Mouse (Mus musculus) neural tube, embryonic 11.5 days (tissue): ENCODE measurements around the gene Gm10670. TPM values are rescaled to one million over a fixed set of nuclear protein-coding genes. Genes with fewer than 3 reads are reported as not detected.
"Not testable (repeated sequence)": the region's sequence is repeated elsewhere in the genome, so short reads cannot be mapped to it uniquely, and the experiment has no call there.

Experiments used
- ATAC-seq: fragments of 200-750 bp; cut with Nextera tagmentation; 2 replicates; pipeline ENCODE4 v1.8.0; 2017; ENCODE audit warnings: moderate number of reproducible peaks, mild to moderate bottlenecking, moderate TSS enrichment, moderate library complexity; ENCODE audit not compliant: insufficient read depth, low FRiP score, low TSS enrichment
- DNase-seq: peaks from one replicate; pipeline ENCODE4 v3.0.0-alpha.2; 2015; ENCODE audit warnings: low spot score
- H3K27ac ChIP-seq: fragments of 300-500 bp; sonication (generic); 2 replicates; pipeline ENCODE4 v1.5.1; 2014; ENCODE audit warnings: low read depth, mild to moderate bottlenecking, low read length
- H3K27me3 ChIP-seq: fragments of 300-500 bp; sonication (generic); 2 replicates; pipeline ENCODE4 v1.6.1; 2014; ENCODE audit warnings: mild to moderate bottlenecking, low read length, mixed read lengths; ENCODE audit not compliant: control insufficient read depth, insufficient read depth
- H3K36me3 ChIP-seq: fragments of 300-500 bp; sonication (generic); 2 replicates; pipeline ENCODE4 v1.6.1; 2014; ENCODE audit warnings: mild to moderate bottlenecking, low read length, moderate library complexity, mixed read lengths; ENCODE audit not compliant: control insufficient read depth, insufficient read depth
- H3K4me1 ChIP-seq: fragments of 300-500 bp; sonication (generic); 2 replicates; pipeline ENCODE4 v1.6.1; 2014; ENCODE audit warnings: low read length, mixed read lengths; ENCODE audit not compliant: control insufficient read depth, insufficient read depth
- H3K4me2 ChIP-seq: fragments of 300-500 bp; sonication (generic); 2 replicates; pipeline ENCODE4 v1.6.1; 2014; ENCODE audit warnings: low read depth, mild to moderate bottlenecking, moderate library complexity
- H3K4me3 ChIP-seq: fragments of 300-500 bp; sonication (generic); 2 replicates; pipeline ENCODE4 v1.5.1; 2014; ENCODE audit warnings: low read depth, low read length
- H3K9ac ChIP-seq: fragments of 300-500 bp; sonication (generic); 2 replicates; pipeline ENCODE4 v1.6.1; 2014; ENCODE audit warnings: mild to moderate bottlenecking, low read length
- H3K9me3 ChIP-seq: fragments of 300-500 bp; sonication (generic); 2 replicates; pipeline ENCODE4 v1.6.1; 2016; ENCODE audit warnings: low read length; ENCODE audit not compliant: control insufficient read depth
- WGBS: fragments of 180-500 bp; shearing (Covaris S2); extraction: QIAGEN DNeasy Blood & Tissue Kit; methylation state at CpG from one replicate; pipeline ENCODE4 v1.1.7; 2014; 5-methylcytosine and 5-hydroxymethylcytosine counted together
- polyA plus RNA-seq: library from polyadenylated mRNA; unstranded; fragments of >200 nt; fragmentation: Nextera tagmentation; extraction: Ambion mirVana; gene quantifications from 2 replicates; pipeline ENCODE4 v1.2.1, GENCODE M21; 2014

Gm10670 gene
- polyA plus RNA-seq, result not detected in 2 replicates

DNA sequence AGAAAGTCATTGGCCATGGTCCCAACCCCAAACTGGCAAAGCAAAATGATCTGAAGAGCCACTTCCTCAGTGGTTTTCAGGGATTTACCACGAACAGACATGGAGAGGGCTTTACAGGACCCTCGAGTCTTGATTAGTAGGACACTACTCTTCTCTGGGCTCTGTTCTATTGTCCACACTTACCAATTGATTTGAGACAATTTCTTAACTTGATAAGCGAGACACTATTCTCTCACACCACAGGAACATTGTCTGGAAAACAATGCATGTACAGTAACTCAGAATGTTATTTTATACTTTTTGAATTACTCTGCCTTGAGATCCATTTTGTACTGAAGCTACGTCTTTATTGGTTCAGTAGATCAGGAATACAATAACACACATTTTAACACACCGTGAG lies at the start of gene Gm10670:
TSS of gene Gm10670 (minus strand) at position 101 of the 400 bp plus-strand sequence.
- no CpG with 5 or more reads among the region's 5 CpGs for WGBS
- H3K9me3 ChIP-seq, H3K4me3 ChIP-seq: not testable (repeated sequence)

DNA sequence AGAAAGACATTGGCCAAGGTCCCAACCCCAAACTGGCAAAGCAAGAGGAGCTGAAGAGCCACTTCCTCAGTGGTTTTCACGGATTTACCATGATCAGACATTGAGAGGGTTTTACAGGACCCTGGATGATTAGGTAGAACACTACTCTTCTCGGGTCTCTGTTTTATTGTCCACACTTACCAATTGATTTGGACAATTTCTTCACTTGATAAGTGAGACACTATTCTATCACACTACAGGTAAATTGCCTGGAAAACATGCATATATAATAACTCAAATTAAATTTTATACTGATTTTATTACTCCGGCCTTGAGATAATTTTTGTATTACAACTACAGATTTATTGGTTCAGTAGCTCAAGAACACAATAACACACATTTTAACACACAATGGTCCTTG lies 35.7 kb upstream of the Gm10670 start, which contains the start of gene Vmn1r103:
TSS of gene Vmn1r103 (minus strand) at position 101 of the 400 bp plus-strand sequence.
- H3K27ac ChIP-seq, H3K9ac ChIP-seq, H3K27me3 ChIP-seq, H3K4me3 ChIP-seq, ATAC-seq, H3K9me3 ChIP-seq, H3K36me3 ChIP-seq, H3K4me1 ChIP-seq, DNase-seq, H3K4me2 ChIP-seq: not testable (repeated sequence)
- WGBS, result no CpG with 5 or more reads among the region's 3 CpGs

More for the DNA sequence above, at the start of gene Gm10670:
- DNase-seq, H3K27me3 ChIP-seq, H3K9ac ChIP-seq, H3K27ac ChIP-seq, H3K4me2 ChIP-seq, H3K36me3 ChIP-seq, ATAC-seq, H3K4me1 ChIP-seq: not testable (repeated sequence)

DNA sequence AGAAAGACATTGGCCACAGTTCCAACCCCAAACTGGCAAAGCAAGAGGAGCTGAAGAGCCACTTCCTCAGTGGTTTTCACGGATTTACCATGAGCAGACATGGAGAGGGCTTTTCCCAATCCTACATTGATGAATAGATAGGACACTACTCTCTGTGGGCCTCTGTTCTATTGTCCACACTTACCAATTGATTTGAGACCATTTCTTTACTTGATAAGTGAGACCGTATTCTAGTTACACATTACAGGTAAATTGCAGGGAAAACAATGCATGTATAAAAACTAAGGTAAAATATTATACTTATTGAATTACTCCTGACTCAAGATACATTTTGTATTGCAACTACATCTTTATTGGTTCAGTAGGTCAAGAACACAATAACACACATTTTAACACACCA lies 32.2 kb downstream of the Gm10670 start, which contains the start of gene Vmn1r101:
TSS of gene Vmn1r101 (minus strand) at position 101 of the 400 bp plus-strand sequence.
- H3K4me2 ChIP-seq, H3K9me3 ChIP-seq, DNase-seq, H3K4me1 ChIP-seq, H3K4me3 ChIP-seq, H3K9ac ChIP-seq, H3K27ac ChIP-seq, H3K27me3 ChIP-seq, H3K36me3 ChIP-seq, ATAC-seq: not testable (repeated sequence)
- WGBS, result no CpG with 5 or more reads among the region's 2 CpGs

Other genes with a start within 250 kb of the Gm10670 start
- not detected in 2 replicates for gene Gm4498, start 241.1 kb downstream of the Gm10670 start, polyA plus RNA-seq
- not detected in 2 replicates for gene Gm5890, start 212.1 kb downstream of the Gm10670 start, polyA plus RNA-seq
- not detected in 2 replicates for gene Gm4133, start 140.9 kb downstream of the Gm10670 start, polyA plus RNA-seq
- not detected in 2 replicates for gene Gm5728, start 99.5 kb downstream of the Gm10670 start, polyA plus RNA-seq
- not detected in 2 replicates for gene Vmn1r100, start 57.0 kb downstream of the Gm10670 start, polyA plus RNA-seq
- gene Vmn1r101, start 32.3 kb downstream of the Gm10670 start, polyA plus RNA-seq, result not detected in 2 replicates
- gene Vmn1r103, start 35.6 kb upstream of the Gm10670 start, polyA plus RNA-seq, result not detected in 2 replicates
- gene Vmn1r104, start 58.9 kb upstream of the Gm10670 start, polyA plus RNA-seq, result not detected in 2 replicates
- not detected in 2 replicates for gene Gm5726, start 70.8 kb upstream of the Gm10670 start, polyA plus RNA-seq
- gene Gm4141, start 101.3 kb upstream of the Gm10670 start, polyA plus RNA-seq, result not detected in 2 replicates
- gene Gm4513, start 124.1 kb upstream of the Gm10670 start, polyA plus RNA-seq, result not detected in 2 replicates
- gene Vmn1r107, start 194.0 kb upstream of the Gm10670 start, polyA plus RNA-seq, result not detected in 2 replicates
- gene Vmn1r111, start 228.3 kb upstream of the Gm10670 start, polyA plus RNA-seq, result not detected in 2 replicates